Mouse (Mus musculus) regulatory T cell (primary cell): Measurements from ENCODE around the gene Fosl1.
"Not testable (repeated sequence)": the region's sequence is repeated elsewhere in the genome, so short reads cannot be mapped to it uniquely, and the experiment has no call there.

Source experiments
- in situ Hi-C: fragments of 300-600 bp; cut with MboI, MseI; formaldehyde crosslinking; loops from one replicate; pipeline ENCODE4 v1.15.1; 2025; ENCODE audit warnings: high pct_unique_total_duplicates

Fosl1 gene

GRCm38 (mm10) chr19:5481398-5481797, 34.1 kb downstream of the Fosl1 start:
- in situ Hi-C loops: no loop called here

- in situ Hi-C loops: no loop called here
Observed at GRCm38 (mm10) chr19:5483386-5484359, 36.3 kb downstream of the Fosl1 start.

- in situ Hi-C loops: no loop called here
Observed at GRCm38 (mm10) chr19:5484496-5484895, 37.1 kb downstream of the Fosl1 start.

GRCm38 (mm10) chr19:5485371-5485770, 38.0 kb downstream of the Fosl1 start:
- in situ Hi-C loops: no loop called here

- in situ Hi-C loops: no loop called here
Observed at GRCm38 (mm10) chr19:5485821-5486220, 38.5 kb downstream of the Fosl1 start.

- in situ Hi-C loops: no loop called here
Observed at GRCm38 (mm10) chr19:5486286-5486685, 38.9 kb downstream of the Fosl1 start.

- in situ Hi-C loops: no loop called here
Observed at GRCm38 (mm10) chr19:5486771-5487170, 39.4 kb downstream of the Fosl1 start.

- in situ Hi-C loops: no loop called here
Observed at GRCm38 (mm10) chr19:5487768-5488550, 40.6 kb downstream of the Fosl1 start, which contains the start of gene Mus81. TSS of gene Mus81 (minus strand) at chr19:5488402.

- in situ Hi-C loops: no loop called here
Observed at GRCm38 (mm10) chr19:5488878-5489571, 41.7 kb downstream of the Fosl1 start.

- in situ Hi-C loops: not testable (repeated sequence)
Observed at GRCm38 (mm10) chr19:5489721-5490120, 42.4 kb downstream of the Fosl1 start.

GRCm38 (mm10) chr19:5490313-5490897, 43.1 kb downstream of the Fosl1 start, which contains the start of gene Cfl1:
TSS of gene Cfl1 (plus strand) at chr19:5490455.
- in situ Hi-C loops: no loop called here

GRCm38 (mm10) chr19:5490898-5491708, 43.8 kb downstream of the Fosl1 start:
- in situ Hi-C loops: no loop called here

- in situ Hi-C loops: no loop called here
Observed at GRCm38 (mm10) chr19:5492641-5493040, 45.3 kb downstream of the Fosl1 start.

GRCm38 (mm10) chr19:5493301-5493721, 46.0 kb downstream of the Fosl1 start:
- in situ Hi-C loops: not testable (repeated sequence)

GRCm38 (mm10) chr19:5494314-5494713, 47.0 kb downstream of the Fosl1 start:
- in situ Hi-C loops: no loop called here

GRCm38 (mm10) chr19:5495353-5496051, 48.2 kb downstream of the Fosl1 start:
- in situ Hi-C loops: no loop called here

- in situ Hi-C loops: no loop called here
Observed at GRCm38 (mm10) chr19:5496052-5496370, 48.7 kb downstream of the Fosl1 start.

- in situ Hi-C loops: no loop called here
Observed at GRCm38 (mm10) chr19:5500330-5500875, 53.1 kb downstream of the Fosl1 start.

- in situ Hi-C loops: no loop called here
Observed at GRCm38 (mm10) chr19:5503687-5504086, 56.3 kb downstream of the Fosl1 start, which contains the start of gene 1700020D05Rik. TSS of gene 1700020D05Rik (minus strand) at chr19:5503787.
